Mouse (Mus musculus): ENCODE data around the gene Pithd1. TPM values are rescaled to one million over a fixed set of nuclear protein-coding genes. Genes with fewer than 3 reads are reported as not detected.
A peak's percentile ranks its signal among the peaks of the same experiment; 100 is the strongest.

Pithd1 gene
- polyA plus RNA-seq, 1 experiment from 2014 or later, result 69.6 TPM

- Histone ChIP-seq H3K4me2 (no peak overlapping the region), H3K4me3 (replicated peaks) (no peak overlapping the region), H3K27ac (no peak overlapping the region), H3K27me3 (no peaks in the 10 kb centered on the region), H3K4me1 (replicated peaks) (0 out of 2 replicates have a peak, but pooled peaks cover 6% of the 10 kb centered on the region), H3K36me3 (peaks cover 62% of the 10 kb centered on the region), H3K9me3 (no peaks in the 10 kb centered on the region), H3K9ac (replicated peaks) (no peak overlapping the region)
- WGBS, result 58% methylated on average over 8 of the region's 8 CpGs
- ATAC-seq (ENCODE audit: insufficient number of reproducible peaks, insufficient read depth, low FRiP score, low TSS enrichment, low read depth), result no peak
These were observed 28.7 kb downstream of the Pithd1 start for GRCm38 (mm10) chr4:135958354-135958753.

- H3K4me2 ChIP-seq, result no peak overlapping the region
- H3K36me3 ChIP-seq, result peaks cover 71% of the 10 kb centered on the region
- no peaks in the 10 kb centered on the region for H3K4me1 ChIP-seq (replicated peaks)
- WGBS, result 87% methylated on average over 9 of the region's 9 CpGs
- no peak for ATAC-seq (ENCODE audit: insufficient number of reproducible peaks, insufficient read depth, low FRiP score, low TSS enrichment, low read depth)
- H3K27ac ChIP-seq, result no peak overlapping the region
- no peaks in the 10 kb centered on the region for H3K27me3 ChIP-seq
- no peak overlapping the region for H3K4me3 ChIP-seq (replicated peaks)
- 0 out of 2 replicates have a peak, but pooled peaks cover 3% of the 10 kb centered on the region for H3K9me3 ChIP-seq
- H3K9ac ChIP-seq (replicated peaks), result no peak overlapping the region
These were observed 31.2 kb downstream of the Pithd1 start for GRCm38 (mm10) chr4:135955886-135956285.

GRCm38 (mm10) chr4:135954241-135954640 is 32.8 kb downstream of the Pithd1 start:
- H3K4me2 ChIP-seq, result no peak overlapping the region
- H3K4me3 ChIP-seq (replicated peaks), result no peak overlapping the region
- peaks cover 65% of the 10 kb centered on the region for H3K36me3 ChIP-seq
- H3K27me3 ChIP-seq, result no peaks in the 10 kb centered on the region
- no peak overlapping the region for H3K9ac ChIP-seq (replicated peaks)
- WGBS, result 14% methylated on average over 2 of the region's 2 CpGs
- H3K9me3 ChIP-seq, result 0 out of 2 replicates have a peak, but pooled peaks cover 3% of the 10 kb centered on the region
- no peak for ATAC-seq (ENCODE audit: insufficient number of reproducible peaks, insufficient read depth, low FRiP score, low TSS enrichment, low read depth)
- H3K27ac ChIP-seq, result no peak overlapping the region
- H3K4me1 ChIP-seq (replicated peaks), result no peaks in the 10 kb centered on the region

DNA sequence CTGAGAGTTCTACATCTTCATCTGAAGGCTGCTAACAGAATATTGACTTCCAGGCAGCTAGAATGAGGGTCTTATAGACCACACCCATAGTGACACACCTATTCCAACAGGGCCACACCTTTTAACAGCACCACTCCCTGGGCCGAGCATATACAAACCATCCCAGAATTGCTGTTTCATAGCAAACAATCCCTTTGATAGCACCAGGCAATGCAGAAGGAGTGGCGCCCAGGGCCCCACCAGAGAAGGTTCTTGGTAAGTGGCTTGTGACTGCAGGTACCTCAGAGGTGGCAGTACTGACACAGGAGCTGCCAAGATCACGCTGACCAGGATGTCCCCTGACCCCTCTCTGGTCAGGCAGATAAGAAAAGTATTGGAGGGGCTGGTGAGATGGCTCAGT is 33.9 kb downstream of the Pithd1 start:
- ATAC-seq (ENCODE audit: insufficient number of reproducible peaks, insufficient read depth, low FRiP score, low TSS enrichment, low read depth), result no peak
- Histone ChIP-seq H3K27ac (no peak overlapping the region), H3K4me2 (no peak overlapping the region), H3K36me3 (peaks cover 60% of the 10 kb centered on the region), H3K27me3 (no peaks in the 10 kb centered on the region), H3K9me3 (0 out of 2 replicates have a peak, but pooled peaks cover 3% of the 10 kb centered on the region), H3K9ac (replicated peaks) (no peak overlapping the region), H3K4me1 (replicated peaks) (0 out of 2 replicates have a peak, but pooled peaks cover under 1% of the 10 kb centered on the region), H3K4me3 (replicated peaks) (no peak overlapping the region)
- 89% methylated on average over 3 of the region's 3 CpGs for WGBS

- no peak overlapping the region for H3K4me3 ChIP-seq (replicated peaks)
- 0 out of 2 replicates have a peak, but pooled peaks cover 3% of the 10 kb centered on the region for H3K9me3 ChIP-seq
- 0 out of 2 replicates have a peak, but pooled peaks cover 9% of the 10 kb centered on the region for H3K4me1 ChIP-seq (replicated peaks)
- no peak for ATAC-seq (ENCODE audit: insufficient number of reproducible peaks, insufficient read depth, low FRiP score, low TSS enrichment, low read depth)
- H3K4me2 ChIP-seq, result no peak overlapping the region
- H3K36me3 ChIP-seq, result peaks cover 48% of the 10 kb centered on the region
- WGBS, result 90% methylated on average over 3 of the region's 3 CpGs
- H3K27me3 ChIP-seq, result no peaks in the 10 kb centered on the region
- no peak overlapping the region for H3K27ac ChIP-seq
- H3K9ac ChIP-seq (replicated peaks), result no peak overlapping the region
These were observed 35.6 kb downstream of the Pithd1 start for GRCm38 (mm10) chr4:135951505-135951904.

- H3K9me3 ChIP-seq, result 0 out of 2 replicates have a peak, but pooled peaks cover 3% of the 10 kb centered on the region
- 0 out of 2 replicates have a peak, but pooled peaks cover 12% of the 10 kb centered on the region for H3K4me1 ChIP-seq (replicated peaks)
- no peak overlapping the region for H3K9ac ChIP-seq (replicated peaks)
- H3K4me2 ChIP-seq, result no peak overlapping the region
- H3K36me3 ChIP-seq, result peaks cover 36% of the 10 kb centered on the region
- H3K27ac ChIP-seq, result no peak overlapping the region
- no peak for ATAC-seq (ENCODE audit: insufficient number of reproducible peaks, insufficient read depth, low FRiP score, low TSS enrichment, low read depth)
- H3K27me3 ChIP-seq, result no peaks in the 10 kb centered on the region
- no peak overlapping the region for H3K4me3 ChIP-seq (replicated peaks)
- 93% methylated on average over 6 of the region's 6 CpGs for WGBS
These were observed 36.7 kb downstream of the Pithd1 start for GRCm38 (mm10) chr4:135950365-135950764.

- no peak overlapping the region for H3K27ac ChIP-seq
- H3K9me3 ChIP-seq, result 0 out of 2 replicates have a peak, but pooled peaks cover 3% of the 10 kb centered on the region
- H3K4me1 ChIP-seq (replicated peaks), result 0 out of 2 replicates have a peak, but pooled peaks cover 12% of the 10 kb centered on the region
- 78% methylated on average over 6 of the region's 6 CpGs for WGBS
- H3K36me3 ChIP-seq, result peaks cover 33% of the 10 kb centered on the region
- ATAC-seq (ENCODE audit: insufficient number of reproducible peaks, insufficient read depth, low FRiP score, low TSS enrichment, low read depth), result no peak
- no peak overlapping the region for H3K4me3 ChIP-seq (replicated peaks)
- no peak overlapping the region for H3K4me2 ChIP-seq
- no peaks in the 10 kb centered on the region for H3K27me3 ChIP-seq
- no peak overlapping the region for H3K9ac ChIP-seq (replicated peaks)
These were observed 37.2 kb downstream of the Pithd1 start for GRCm38 (mm10) chr4:135949911-135950310.

DNA sequence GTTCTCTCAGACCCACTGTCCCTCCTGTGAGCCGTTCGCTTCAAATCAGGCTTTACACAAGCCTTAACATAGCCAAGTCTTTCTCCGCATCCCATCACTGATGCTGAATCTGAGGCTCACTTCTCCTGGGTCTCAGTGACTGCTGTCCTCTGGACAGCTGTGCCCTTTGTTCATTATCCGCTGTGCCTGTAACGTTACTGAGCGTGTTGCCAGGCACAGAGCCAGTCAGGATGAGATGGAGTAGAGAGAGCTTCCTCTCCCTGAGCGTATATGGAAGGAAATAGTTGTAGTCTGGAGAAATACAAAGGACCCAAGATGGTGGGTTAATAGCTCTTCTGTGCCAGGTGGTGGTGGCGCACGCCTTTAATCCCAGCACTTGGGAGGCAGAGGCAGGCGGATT is 37.6 kb downstream of the Pithd1 start:
- H3K9me3 ChIP-seq, result 0 out of 2 replicates have a peak, but pooled peaks cover 3% of the 10 kb centered on the region
- H3K9ac ChIP-seq (replicated peaks), result no peak overlapping the region
- ATAC-seq (ENCODE audit: insufficient number of reproducible peaks, insufficient read depth, low FRiP score, low TSS enrichment, low read depth), result no peak
- H3K27ac ChIP-seq, result no peak overlapping the region
- no peak overlapping the region for H3K4me2 ChIP-seq
- H3K4me3 ChIP-seq (replicated peaks), result no peak overlapping the region
- H3K36me3 ChIP-seq, result peaks cover 30% of the 10 kb centered on the region
- 0 out of 2 replicates have a peak, but pooled peaks cover 12% of the 10 kb centered on the region for H3K4me1 ChIP-seq (replicated peaks)
- 93% methylated on average over 10 of the region's 10 CpGs for WGBS
- no peaks in the 10 kb centered on the region for H3K27me3 ChIP-seq

GRCm38 (mm10) chr4:135948142-135948541 is 38.9 kb downstream of the Pithd1 start:
- 94% methylated on average over 8 of the region's 8 CpGs for WGBS
- H3K4me3 ChIP-seq (replicated peaks), result no peak overlapping the region
- no peak overlapping the region for H3K4me2 ChIP-seq
- no peak overlapping the region for H3K27ac ChIP-seq
- 0 out of 2 replicates have a peak, but pooled peaks cover 3% of the 10 kb centered on the region for H3K9me3 ChIP-seq
- H3K4me1 ChIP-seq (replicated peaks), result 0 out of 2 replicates have a peak, but pooled peaks cover 12% of the 10 kb centered on the region
- ATAC-seq (ENCODE audit: insufficient number of reproducible peaks, insufficient read depth, low FRiP score, low TSS enrichment, low read depth), result no peak
- peaks cover 28% of the 10 kb centered on the region for H3K36me3 ChIP-seq
- no peaks in the 10 kb centered on the region for H3K27me3 ChIP-seq
- no peak overlapping the region for H3K9ac ChIP-seq (replicated peaks)

GRCm38 (mm10) chr4:135946659-135947301 is 40.3 kb downstream of the Pithd1 start:
- no peak; the same call in 1 of the 2 replicates for ATAC-seq (ENCODE audit: insufficient number of reproducible peaks, insufficient read depth, low FRiP score, low TSS enrichment, low read depth)
- no peak overlapping the region for H3K27ac ChIP-seq
- H3K4me3 ChIP-seq (replicated peaks), result peak overlapping the region; percentile 85
- peak overlapping the region; percentile 84 for H3K4me2 ChIP-seq
- 1% methylated on average over 28 of the region's 28 CpGs for WGBS
- peak overlapping the region; percentile 79 for H3K9ac ChIP-seq (replicated peaks)
- 0 out of 2 replicates have a peak, but pooled peaks cover 3% of the 10 kb centered on the region for H3K9me3 ChIP-seq
- H3K4me1 ChIP-seq (replicated peaks), result 0 out of 2 replicates have a peak, but pooled peaks cover 12% of the 10 kb centered on the region
- peaks cover 17% of the 10 kb centered on the region for H3K36me3 ChIP-seq
- no peaks in the 10 kb centered on the region for H3K27me3 ChIP-seq

GRCm38 (mm10) chr4:135946278-135946658 is 40.8 kb downstream of the Pithd1 start, which contains the start of gene Hmgcl:
Gene Hmgcl, plus strand, starts transcription at chr4:135946448.
- Histone ChIP-seq H3K4me1 (replicated peaks) (0 out of 2 replicates have a peak, but pooled peaks cover 12% of the 10 kb centered on the region), H3K4me3 (replicated peaks) (peak within 1 kb of the TSS; percentile 85), H3K9me3 (0 out of 2 replicates have a peak, but pooled peaks cover under 1% of the 10 kb centered on the region), H3K36me3 (peaks cover 12% of the 10 kb centered on the region), H3K9ac (replicated peaks) (peak within 1 kb of the TSS; percentile 79), H3K27ac (no peak within 1 kb of the TSS), H3K27me3 (no peaks in the 10 kb centered on the region), H3K4me2 (peak within 1 kb of the TSS; percentile 84)
- ATAC-seq (ENCODE audit: insufficient number of reproducible peaks, insufficient read depth, low FRiP score, low TSS enrichment, low read depth), result peak; percentile 87
- under 1% methylated on average over 23 of the region's 23 CpGs for WGBS

Data from limb, embryonic 12.5 days (tissue).